Mouse (Mus musculus): ENCODE measurements around the gene Slc30a1.

Slc30a1 gene

GRCm38 (mm10) chr1:191896806-191897552 lies 9.6 kb upstream of the Slc30a1 start:
- peak; percentile 59 for DNase-seq

GRCm38 (mm10) chr1:191905637-191906533 lies 682 bp upstream of the Slc30a1 start:
- peak; percentile 86 for DNase-seq

GRCm38 (mm10) chr1:191907431-191907810 lies 854 bp downstream of the Slc30a1 start:
- DNase-seq: peak; percentile 89

- DNase-seq: peak; percentile 63
Measured at GRCm38 (mm10) chr1:191908906-191909305, 2.3 kb downstream of the Slc30a1 start.

GRCm38 (mm10) chr1:191909316-191909715 lies 2.7 kb downstream of the Slc30a1 start:
- no peak for DNase-seq

- peak; percentile 76 for DNase-seq
Measured at GRCm38 (mm10) chr1:191910646-191911045, 4.1 kb downstream of the Slc30a1 start.

- DNase-seq: no peak
Measured at GRCm38 (mm10) chr1:191911067-191911668, 4.6 kb downstream of the Slc30a1 start.

- no peak for DNase-seq
Measured at GRCm38 (mm10) chr1:191914647-191915046, 8.1 kb downstream of the Slc30a1 start.

- no peak for DNase-seq
Measured at GRCm38 (mm10) chr1:191915586-191915985, 9.0 kb downstream of the Slc30a1 start.

GRCm38 (mm10) chr1:191916876-191917275 lies 10.3 kb downstream of the Slc30a1 start:
- no peak for DNase-seq

- peak; percentile 47 for DNase-seq
Measured at GRCm38 (mm10) chr1:191919336-191919735, 12.8 kb downstream of the Slc30a1 start.

GRCm38 (mm10) chr1:191921701-191922100 lies 15.1 kb downstream of the Slc30a1 start:
- no peak for DNase-seq

GRCm38 (mm10) chr1:191925496-191925895 lies 18.9 kb downstream of the Slc30a1 start:
- no peak for DNase-seq

GRCm38 (mm10) chr1:191926681-191927080 lies 20.1 kb downstream of the Slc30a1 start:
- no peak for DNase-seq

- peak; percentile 82 for DNase-seq
Measured at GRCm38 (mm10) chr1:191928345-191928744, 21.8 kb downstream of the Slc30a1 start.

GRCm38 (mm10) chr1:191929065-191929464 lies 22.5 kb downstream of the Slc30a1 start:
- DNase-seq: peak; percentile 44

- no peak for DNase-seq
Measured at GRCm38 (mm10) chr1:191929897-191930524, 23.4 kb downstream of the Slc30a1 start.

- DNase-seq: no peak
Measured at GRCm38 (mm10) chr1:191930525-191931105, 24.0 kb downstream of the Slc30a1 start.

GRCm38 (mm10) chr1:191932286-191932985 lies 25.9 kb downstream of the Slc30a1 start:
- no peak for DNase-seq

GRCm38 (mm10) chr1:191932986-191933632 lies 26.5 kb downstream of the Slc30a1 start:
- no peak for DNase-seq

GRCm38 (mm10) chr1:191943638-191944037 lies 37.1 kb downstream of the Slc30a1 start:
- DNase-seq: no peak
